Mouse (Mus musculus): ENCODE data around the gene Gm17374.
"Not testable (repeated sequence)": the region's sequence is repeated elsewhere in the genome, so short reads cannot be mapped to it uniquely, and the experiment has no call there.

Gene Gm17374

DNA sequence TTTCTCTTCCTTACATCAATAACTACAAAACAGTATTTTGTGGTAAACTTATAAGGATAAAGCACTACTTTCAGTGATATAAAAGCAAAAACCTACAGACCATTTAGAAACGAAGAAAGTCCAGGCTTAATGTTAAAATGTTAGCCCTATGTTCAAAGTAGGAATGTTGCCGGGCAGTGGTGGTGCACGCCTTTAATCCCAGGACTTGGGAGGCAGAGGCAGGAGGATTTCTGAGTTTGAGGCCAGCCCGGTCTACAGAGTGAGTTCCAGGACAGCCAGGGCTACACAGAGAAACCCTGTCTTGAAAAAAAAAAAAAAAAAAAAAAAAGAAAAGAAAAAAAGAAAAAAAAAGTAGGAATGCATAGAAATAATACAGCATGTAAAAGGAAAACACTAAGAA lies at the start of gene Gm17374:
Gene Gm17374, plus strand, starts transcription at position 301 of the 400 bp plus-strand sequence.
- not testable (repeated sequence) for DNase-seq (ENCODE audit: low spot score)

DNA sequence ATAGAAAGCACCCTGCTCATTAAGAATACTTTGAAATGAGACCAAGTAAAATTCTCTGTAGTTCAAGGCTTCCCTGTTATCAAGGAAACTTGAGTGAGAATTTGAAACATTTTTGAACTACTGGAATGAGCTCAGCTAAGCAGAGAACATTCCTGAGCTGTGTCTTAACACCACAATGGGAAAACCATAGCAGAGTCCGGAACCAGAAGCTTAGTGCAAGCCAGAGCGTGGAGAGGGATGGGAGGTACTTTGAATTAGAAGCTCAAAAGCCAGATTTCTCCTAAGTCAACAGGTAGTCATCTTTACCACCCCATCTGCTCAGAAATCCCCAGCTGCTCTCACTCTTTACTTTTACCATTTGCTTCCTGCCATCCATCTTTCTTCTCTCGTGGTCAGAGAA lies 46.9 kb upstream of the Gm17374 start:
- no peak for DNase-seq (ENCODE audit: low spot score)

DNA sequence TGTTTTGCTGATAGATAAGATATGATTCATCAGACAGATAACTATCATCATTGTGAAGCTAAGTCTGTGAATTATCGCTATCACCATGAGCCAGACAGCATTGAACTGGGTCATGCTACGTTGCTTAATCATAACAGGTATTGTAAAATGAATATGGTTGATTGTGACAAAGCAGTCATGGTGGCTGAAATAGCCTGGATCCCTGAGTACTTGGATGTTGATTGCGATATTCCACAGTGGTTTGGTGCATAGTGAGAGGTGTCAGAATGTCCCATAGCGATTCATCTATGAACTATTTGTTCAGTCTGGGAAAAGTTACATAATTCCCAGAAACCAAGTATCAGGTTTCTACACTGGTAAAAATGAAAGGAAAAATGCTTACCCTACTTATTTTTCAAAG lies 44.2 kb upstream of the Gm17374 start:
- no peak for DNase-seq (ENCODE audit: low spot score)

DNA sequence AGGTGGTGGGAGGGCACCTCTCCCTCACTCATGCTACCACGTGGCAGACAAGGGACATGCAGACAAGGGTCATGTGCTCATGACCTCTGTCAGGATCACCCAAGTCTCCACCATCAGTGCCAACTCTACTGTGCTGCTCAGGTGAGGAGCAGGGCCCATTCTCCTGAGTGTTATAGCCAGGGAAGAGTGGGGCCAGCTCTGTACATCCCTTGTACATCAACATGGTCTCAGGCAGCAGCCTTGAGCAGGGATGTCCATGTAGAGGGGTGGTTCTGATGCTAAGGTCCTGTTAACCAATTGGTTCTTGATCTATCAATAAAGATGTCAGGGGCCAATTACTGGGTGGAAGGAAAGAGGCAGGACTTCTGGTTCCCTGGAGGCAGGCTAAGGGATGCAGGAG lies 42.9 kb upstream of the Gm17374 start:
- DNase-seq (ENCODE audit: low spot score) = no peak

DNA sequence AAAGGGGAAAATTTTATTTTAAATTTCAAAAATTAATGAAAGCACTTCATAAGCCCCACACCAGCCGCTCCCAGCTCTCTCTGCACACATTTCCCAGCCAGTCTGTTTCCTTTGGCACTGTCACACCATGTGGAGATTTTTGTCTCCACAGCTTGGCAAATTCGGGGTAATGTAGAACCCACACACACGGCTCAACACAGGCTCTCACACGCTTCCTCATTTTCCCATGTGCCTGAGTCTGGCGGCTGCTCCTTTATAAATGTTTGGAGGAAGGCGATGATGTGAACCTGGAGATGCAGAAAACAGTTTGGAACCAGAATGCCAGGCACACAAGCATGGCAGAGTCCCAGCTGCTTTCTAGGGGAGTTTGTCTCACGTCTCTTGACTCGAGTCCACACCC lies 38.0 kb upstream of the Gm17374 start:
- DNase-seq (ENCODE audit: low spot score) = no peak

DNA sequence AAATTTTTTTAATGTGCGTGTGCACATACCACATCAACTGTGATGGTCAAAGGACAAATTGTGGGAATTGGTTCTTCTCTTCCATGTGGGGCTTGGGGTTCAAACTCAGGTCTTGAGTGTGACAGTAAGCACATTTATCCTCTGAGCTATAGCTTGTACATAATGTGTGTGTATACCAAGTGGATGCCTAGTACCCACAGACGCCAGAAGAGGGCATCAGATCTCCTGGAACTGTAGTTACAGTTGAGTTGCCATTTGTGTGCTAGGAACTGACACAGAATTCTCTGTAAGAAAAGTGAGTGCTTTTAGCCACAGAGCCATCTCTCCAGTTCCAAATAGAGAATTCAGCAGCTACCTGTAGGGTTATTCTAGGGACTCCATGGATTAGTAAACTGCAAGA lies 26.3 kb upstream of the Gm17374 start:
- DNase-seq (ENCODE audit: low spot score) = no peak

DNA sequence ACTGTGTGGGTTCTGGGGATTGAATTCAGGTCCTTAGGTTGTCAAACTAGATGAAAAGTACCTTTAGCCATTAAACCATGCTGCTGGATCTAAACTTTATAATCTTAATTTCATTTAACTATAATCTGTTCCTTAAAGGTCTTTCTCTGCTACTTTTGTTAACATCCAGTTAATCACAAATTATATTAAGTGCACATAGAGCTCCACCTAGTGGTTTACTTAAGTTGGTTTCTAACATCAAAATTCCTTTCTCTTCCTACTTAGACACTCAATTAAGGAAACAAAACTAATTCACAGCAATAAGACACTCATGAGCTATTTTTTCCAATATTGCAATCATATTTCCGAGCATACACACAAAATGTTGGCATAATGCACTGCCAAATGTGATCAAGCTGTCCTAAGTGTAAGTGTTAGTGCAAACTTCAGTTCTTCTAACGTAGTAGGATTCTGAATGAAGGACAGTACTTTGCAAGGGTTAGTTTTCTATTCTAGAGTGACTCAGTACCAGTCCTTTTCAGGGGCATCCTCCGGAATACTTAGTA lies 7.4 kb downstream of the Gm17374 start:
- DNase-seq (ENCODE audit: low spot score) = no peak

DNA sequence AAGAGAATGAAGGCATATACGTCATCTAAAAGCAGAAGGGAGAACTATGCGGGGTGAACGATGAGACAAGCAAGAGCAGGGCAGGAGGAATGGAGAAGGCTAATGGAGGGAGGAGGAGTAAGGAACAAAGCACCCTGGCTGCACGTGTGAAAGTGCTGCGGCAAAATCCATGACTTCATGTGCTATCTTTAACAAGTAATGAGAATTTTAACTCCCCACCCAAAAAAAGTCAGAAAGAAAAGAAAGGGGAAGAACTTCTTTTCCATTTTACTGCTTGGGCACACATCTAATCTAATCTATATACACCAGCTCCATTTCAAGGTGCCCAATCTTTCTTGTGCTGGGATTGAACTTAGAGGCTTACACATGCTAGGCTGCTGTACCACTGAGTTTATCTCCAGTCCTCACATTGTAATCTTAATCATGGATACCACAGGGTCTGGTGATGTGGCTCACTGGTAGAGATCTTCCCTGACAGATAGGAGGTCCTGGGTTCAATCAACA lies 11.6 kb downstream of the Gm17374 start:
- DNase-seq (ENCODE audit: low spot score) = no peak

DNA sequence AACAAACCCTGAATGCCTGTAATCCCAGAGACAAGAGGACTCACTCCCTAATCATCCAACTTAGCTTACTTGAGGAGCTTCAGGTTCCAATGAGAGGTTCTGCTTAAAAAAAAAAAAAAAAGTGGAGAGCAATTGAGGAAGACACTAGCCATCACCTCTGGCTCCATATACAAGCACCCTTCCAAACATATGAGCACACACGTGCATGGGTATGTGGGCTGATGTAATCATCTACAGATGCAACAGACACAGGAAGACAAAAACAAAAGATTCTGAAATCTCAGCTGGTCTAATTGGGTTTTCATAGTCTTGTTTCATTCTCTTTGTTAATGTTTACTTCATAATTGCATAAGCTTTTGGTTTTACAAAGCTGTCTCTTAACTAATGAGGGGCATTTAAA lies 17.2 kb downstream of the Gm17374 start:
- no peak for DNase-seq (ENCODE audit: low spot score)

DNA sequence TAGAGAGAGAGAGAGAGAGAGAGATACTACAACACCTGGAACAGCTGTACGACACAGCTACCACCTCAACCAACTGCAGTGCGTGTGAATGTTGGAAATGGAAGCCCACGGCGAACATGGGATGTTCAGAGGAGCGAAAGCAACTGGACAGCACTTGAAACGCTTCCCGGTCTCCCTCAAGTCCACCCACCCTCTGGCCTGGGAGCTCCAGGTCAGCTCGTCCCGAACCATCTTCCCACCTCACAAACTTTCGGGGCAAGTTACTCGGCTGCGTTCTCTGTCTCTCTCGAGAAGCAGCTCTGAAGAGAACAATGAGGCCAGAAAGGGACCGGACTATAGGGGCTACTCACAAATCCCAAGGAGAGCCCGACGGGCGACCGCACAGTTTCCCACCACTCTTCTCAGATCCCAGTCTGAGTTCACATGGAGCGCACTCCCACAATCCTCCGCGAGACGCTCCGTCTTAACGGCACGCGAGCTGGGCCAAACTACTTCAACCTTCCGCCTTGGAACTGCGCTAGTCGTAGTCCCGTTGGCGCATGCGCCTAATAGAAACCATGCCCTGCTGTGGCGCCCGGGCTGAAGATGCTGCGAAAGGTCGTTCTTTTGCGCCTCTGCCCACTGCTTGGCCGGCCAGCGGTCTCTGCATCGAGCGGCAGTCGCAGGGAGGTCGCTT lies 18.4 kb downstream of the Gm17374 start, which contains the start of the genes Esf1 and Ndufaf5:
Gene Esf1, minus strand, starts transcription at position 438 of the 676 bp plus-strand sequence.
Gene Ndufaf5, plus strand, starts transcription at position 523 of the 676 bp plus-strand sequence.
- DNase-seq (ENCODE audit: low spot score) = peak; percentile 97

DNA sequence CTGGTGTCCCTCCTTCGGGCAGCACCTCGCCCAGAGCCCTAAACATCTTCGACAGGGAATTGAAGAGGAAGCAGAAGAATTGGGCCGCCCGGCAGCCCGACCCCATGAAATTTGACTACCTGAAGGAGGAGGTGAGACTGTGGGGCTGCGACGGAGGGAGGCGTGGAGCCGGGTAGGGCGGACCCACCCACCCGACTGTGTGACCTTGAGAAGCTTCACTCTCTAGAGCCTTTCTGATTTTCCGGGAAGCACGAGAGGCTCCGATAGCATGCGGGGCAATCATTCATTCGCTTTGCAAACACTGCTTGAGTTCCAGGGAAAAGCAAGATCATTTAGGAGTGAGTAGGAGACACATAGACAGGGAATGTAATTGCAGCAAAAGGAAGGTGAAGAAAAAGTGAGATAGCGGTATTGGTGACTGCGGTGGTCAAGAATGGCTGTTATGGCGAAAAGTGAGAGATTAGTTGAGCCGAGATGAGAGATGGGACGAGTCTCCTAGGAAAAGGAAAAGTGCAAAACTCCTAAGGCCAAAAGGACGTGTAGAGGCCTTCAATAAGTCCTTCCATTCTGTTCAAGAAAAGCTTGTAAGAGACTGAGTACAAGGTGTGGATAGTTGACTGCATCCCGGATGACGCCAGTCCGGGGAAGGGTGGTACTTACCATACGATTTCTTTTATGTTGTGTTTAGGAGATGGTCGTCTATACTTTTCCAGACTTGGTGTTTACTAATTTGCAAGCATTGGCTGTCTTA lies 19.1 kb downstream of the Gm17374 start:
- no peak for DNase-seq (ENCODE audit: low spot score)

DNA sequence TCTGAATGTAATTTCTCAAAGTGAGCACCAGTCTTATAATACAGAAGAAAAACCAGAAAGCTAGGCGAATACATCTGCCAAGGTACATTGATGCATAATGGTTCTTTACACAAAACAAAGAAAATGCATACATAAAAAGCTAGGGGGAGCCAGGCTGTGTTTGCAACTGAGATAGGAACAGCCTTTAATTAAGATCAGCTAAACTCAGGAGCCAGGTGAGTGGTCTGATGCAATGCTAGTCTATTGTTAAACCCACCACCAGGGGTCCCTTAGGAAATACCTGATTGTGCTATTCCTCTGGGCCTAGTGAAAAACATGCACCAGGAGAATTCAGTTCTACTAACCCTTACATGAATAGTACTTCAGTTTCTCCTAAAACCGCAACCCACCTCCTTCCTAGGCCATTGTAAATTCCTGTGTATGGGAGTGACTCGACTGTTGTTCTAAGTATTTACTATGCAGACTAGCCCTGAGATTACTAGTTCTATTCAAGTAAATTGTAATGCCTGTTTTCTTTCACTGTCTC lies 33.9 kb downstream of the Gm17374 start:
- DNase-seq (ENCODE audit: low spot score) = not testable (repeated sequence)

DNA sequence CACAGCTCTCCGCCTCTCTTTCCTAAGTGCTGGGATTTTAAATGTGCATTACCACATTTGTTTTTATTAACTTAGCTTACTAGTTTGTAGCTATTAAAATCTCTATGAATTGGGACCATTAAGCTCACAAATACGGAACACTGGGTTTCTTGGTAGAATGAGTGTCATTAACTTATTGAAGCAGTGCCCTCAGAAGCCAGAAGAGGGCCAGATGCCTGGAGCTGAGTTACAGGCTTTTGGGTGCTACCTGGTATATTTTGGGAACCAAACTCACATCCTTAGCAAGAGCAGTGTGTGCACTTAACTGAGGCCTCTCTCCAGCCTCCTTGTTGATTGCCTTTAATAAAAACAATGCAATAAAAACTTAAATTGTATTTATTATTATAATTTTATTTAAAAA lies 48.9 kb downstream of the Gm17374 start:
- no peak for DNase-seq (ENCODE audit: low spot score)

DNA sequence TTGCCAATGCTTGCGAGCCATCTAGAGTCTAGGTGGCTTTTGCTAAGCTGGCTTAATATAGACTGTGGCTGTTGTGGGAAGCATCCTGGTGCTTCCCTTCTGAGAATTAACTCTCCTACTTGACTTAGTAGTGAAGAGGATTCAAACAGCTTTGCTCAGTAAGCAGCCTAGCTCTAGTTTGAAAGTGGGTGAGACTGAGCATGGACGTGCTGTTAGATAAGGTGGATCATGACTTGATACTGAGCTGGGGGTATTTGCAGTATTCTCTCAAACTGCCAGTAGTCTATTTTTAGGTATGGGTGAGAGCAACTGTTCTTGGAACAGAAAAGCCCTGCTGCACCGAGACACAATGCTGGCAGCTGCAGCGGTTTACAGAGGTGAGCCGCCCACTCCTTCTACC lies 50.7 kb downstream of the Gm17374 start:
- no peak for DNase-seq (ENCODE audit: low spot score)
